Mouse (Mus musculus) embryonic facial prominence, embryonic 15.5 days (tissue): Measurements from ENCODE around the gene Gm4565. TPM values are rescaled to one million over a fixed set of nuclear protein-coding genes. Genes with fewer than 3 reads are reported as not detected.
"Not testable (repeated sequence)": the region's sequence is repeated elsewhere in the genome, so short reads cannot be mapped to it uniquely, and the experiment has no call there.

Source experiments
- ATAC-seq: fragments of 200-750 bp; cut with Nextera tagmentation; 2 replicates; pipeline ENCODE4 v1.8.0; 2017; ENCODE audit warnings: low read depth, moderate TSS enrichment; ENCODE audit not compliant: insufficient number of reproducible peaks, low FRiP score, low TSS enrichment
- H3K27ac ChIP-seq: fragments of 300-500 bp; sonication (generic); replicated peaks from 2 replicates; pipeline ENCODE4 v1.5.1; 2015; ENCODE audit warnings: mild to moderate bottlenecking, inconsistent platforms
- H3K27me3 ChIP-seq: fragments of 300-500 bp; sonication (generic); 2 replicates; pipeline ENCODE4 v1.6.1; 2015; ENCODE audit warnings: inconsistent platforms
- H3K36me3 ChIP-seq: fragments of 300-500 bp; sonication (generic); 2 replicates; pipeline ENCODE4 v1.6.1; 2015; ENCODE audit warnings: mild to moderate bottlenecking, inconsistent platforms
- H3K4me1 ChIP-seq: fragments of 300-500 bp; sonication (generic); 2 replicates; pipeline ENCODE4 v1.6.1; 2015; ENCODE audit warnings: inconsistent platforms
- H3K4me2 ChIP-seq: fragments of 300-500 bp; sonication (generic); replicated peaks from 2 replicates; pipeline ENCODE4 v1.6.1; 2015; ENCODE audit warnings: mild to moderate bottlenecking, inconsistent platforms
- H3K4me3 ChIP-seq: fragments of 300-500 bp; sonication (generic); replicated peaks from 2 replicates; pipeline ENCODE4 v1.5.1; 2015; ENCODE audit warnings: mild to moderate bottlenecking, inconsistent platforms
- H3K9ac ChIP-seq: fragments of 300-500 bp; sonication (generic); 2 replicates; pipeline ENCODE4 v1.6.1; 2015; ENCODE audit warnings: inconsistent platforms
- H3K9me3 ChIP-seq: fragments of 300-500 bp; sonication (generic); replicated peaks from 2 replicates; pipeline ENCODE4 v1.6.1; 2016; ENCODE audit warnings: inconsistent platforms
- WGBS: fragments of 180-500 bp; shearing (Covaris S2); methylation state at CpG from one replicate; pipeline ENCODE4 v1.1.7; 2015; 5-methylcytosine and 5-hydroxymethylcytosine counted together
- polyA plus RNA-seq: library from polyadenylated mRNA; unstranded; fragments of >200 nt; fragmentation: Nextera tagmentation; extraction: Ambion mirVana; gene quantifications from 2 replicates; pipeline ENCODE4 v1.2.1, GENCODE M21; 2015

Gm4565 gene
- not detected in 2 replicates for polyA plus RNA-seq

DNA sequence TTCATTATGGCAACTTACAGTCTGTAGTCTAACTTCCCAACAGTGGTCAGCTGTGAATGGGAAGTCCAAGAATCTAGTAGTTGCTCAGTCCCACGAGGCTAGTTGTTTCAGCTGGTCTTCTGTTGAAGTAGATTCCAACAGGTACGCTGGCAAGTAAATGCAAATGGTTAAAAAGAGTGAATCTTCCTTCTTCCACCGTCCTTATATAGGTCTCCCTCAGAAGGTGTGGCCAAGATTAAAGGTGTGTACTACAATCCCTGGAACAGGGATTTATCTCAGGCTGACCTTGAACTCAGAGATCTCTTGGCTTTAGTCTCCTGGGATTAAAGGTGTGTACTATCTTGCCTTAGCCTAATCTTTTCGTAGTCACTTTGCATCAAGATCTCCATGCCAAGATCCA, at the start of gene Gm4565:
Gene Gm4565, minus strand, starts transcription at position 101 of the 400 bp plus-strand sequence.
- not testable (repeated sequence) for H3K9me3 ChIP-seq, H3K4me1 ChIP-seq, ATAC-seq, H3K4me3 ChIP-seq, H3K36me3 ChIP-seq, H3K9ac ChIP-seq, H3K4me2 ChIP-seq, H3K27ac ChIP-seq, H3K27me3 ChIP-seq
- 65% methylated on average over 3 of the region's 4 CpGs for WGBS

DNA sequence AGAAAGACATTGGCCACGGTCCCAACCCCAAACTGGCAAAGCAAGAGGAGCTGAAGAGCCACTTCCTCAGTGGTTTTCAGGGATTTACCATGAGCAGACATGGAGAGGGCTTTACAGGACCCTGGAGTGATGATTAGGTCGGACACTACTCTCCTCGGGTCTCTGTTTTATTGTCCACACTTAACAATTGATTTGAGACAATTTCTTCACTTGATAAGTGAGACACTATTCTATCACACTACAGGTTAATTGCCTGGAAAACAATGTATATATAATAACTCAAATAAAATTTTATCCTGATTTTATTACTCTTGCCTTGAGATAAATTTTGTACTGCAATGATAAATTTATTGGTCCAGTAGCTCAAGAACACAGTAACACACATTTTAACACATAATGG, 22.7 kb downstream of the Gm4565 start, which contains the start of gene Gm4201:
Gene Gm4201, minus strand, starts transcription at position 101 of the 400 bp plus-strand sequence.
- not testable (repeated sequence) for ATAC-seq, H3K27ac ChIP-seq, H3K9me3 ChIP-seq, H3K9ac ChIP-seq, H3K4me3 ChIP-seq, H3K27me3 ChIP-seq, H3K4me1 ChIP-seq, H3K36me3 ChIP-seq, H3K4me2 ChIP-seq
- WGBS = no CpG with 5 or more reads among the region's 3 CpGs

GRCm38 (mm10) chr7:22534787-22535186, 53.1 kb downstream of the Gm4565 start, which contains the start of gene Gm8677:
Gene Gm8677, minus strand, starts transcription at chr7:22534887.
- not testable (repeated sequence) for H3K27me3 ChIP-seq, ATAC-seq
- WGBS = no CpG with 5 or more reads among the region's 1 CpGs

More at GRCm38 (mm10) chr7:22534787-22535186, 53.1 kb downstream of the Gm4565 start, which contains the start of gene Gm8677:
- H3K4me2 ChIP-seq, H3K9ac ChIP-seq, H3K9me3 ChIP-seq, H3K4me3 ChIP-seq, H3K27ac ChIP-seq, H3K36me3 ChIP-seq, H3K4me1 ChIP-seq: not testable (repeated sequence)

Other genes starting within 250 kb of the Gm4565 start
- not detected in 2 replicates for gene Gm8660, start 217.1 kb downstream of the Gm4565 start, polyA plus RNA-seq
- gene Vmn1r148, start 174.5 kb downstream of the Gm4565 start, polyA plus RNA-seq = not detected in 2 replicates
- not detected in 2 replicates for gene Vmn1r149, start 149.9 kb downstream of the Gm4565 start, polyA plus RNA-seq
- gene Gm10665, start 124.1 kb downstream of the Gm4565 start, polyA plus RNA-seq = not detected in 2 replicates
- gene Vmn1r151, start 88.4 kb downstream of the Gm4565 start, polyA plus RNA-seq = not detected in 2 replicates
- not detected in 2 replicates for gene Vmn1r152, start 65.2 kb downstream of the Gm4565 start, polyA plus RNA-seq
- not detected in 2 replicates for gene Gm8677, start 53.2 kb downstream of the Gm4565 start, polyA plus RNA-seq
- not detected in 2 replicates for gene Gm4201, start 22.8 kb downstream of the Gm4565 start, polyA plus RNA-seq
- gene Vmn1r155, start 69.9 kb upstream of the Gm4565 start, polyA plus RNA-seq = not detected in 2 replicates
- not detected in 2 replicates for gene Gm8693, start 104.2 kb upstream of the Gm4565 start, polyA plus RNA-seq
- not detected in 2 replicates for gene Gm4567, start 131.6 kb upstream of the Gm4565 start, polyA plus RNA-seq
- not detected in 2 replicates for gene Vmn1r157, start 173.6 kb upstream of the Gm4565 start, polyA plus RNA-seq
- gene Vmn1r158, start 202.7 kb upstream of the Gm4565 start, polyA plus RNA-seq = not detected in 2 replicates